Mouse (Mus musculus) limb, embryonic 15.5 days (tissue): ENCODE data around the gene Dolpp1. TPM values are rescaled to one million over a fixed set of nuclear protein-coding genes. Genes with fewer than 3 reads are reported as not detected.
A peak's percentile ranks its signal among the peaks of the same experiment; 100 is the strongest.

Source experiments
- ATAC-seq: fragments of 200-750 bp; cut with Nextera tagmentation; 2 replicates; pipeline ENCODE4 v1.8.0; 2017; ENCODE audit warnings: low read depth, moderate TSS enrichment; ENCODE audit not compliant: insufficient number of reproducible peaks, low FRiP score, low TSS enrichment
- H3K27ac ChIP-seq: fragments of 300-500 bp; sonication (generic); 2 replicates; pipeline ENCODE4 v1.5.1; 2015; ENCODE audit warnings: moderate library complexity, mild to moderate bottlenecking, inconsistent platforms
- H3K27me3 ChIP-seq: fragments of 300-500 bp; sonication (generic); 2 replicates; pipeline ENCODE4 v1.6.1; 2015; ENCODE audit warnings: inconsistent platforms
- H3K36me3 ChIP-seq: fragments of 300-500 bp; sonication (generic); 2 replicates; pipeline ENCODE4 v1.6.1; 2015; ENCODE audit warnings: inconsistent platforms
- H3K4me1 ChIP-seq: fragments of 300-500 bp; sonication (generic); 2 replicates; pipeline ENCODE4 v1.6.1; 2015; ENCODE audit warnings: inconsistent platforms
- H3K4me2 ChIP-seq: fragments of 300-500 bp; sonication (generic); 2 replicates; pipeline ENCODE4 v1.6.1; 2015; ENCODE audit warnings: mild to moderate bottlenecking, inconsistent platforms
- H3K4me3 ChIP-seq: fragments of 300-500 bp; sonication (generic); 2 replicates; pipeline ENCODE4 v1.5.1; 2015; ENCODE audit warnings: mild to moderate bottlenecking, inconsistent platforms
- H3K9ac ChIP-seq: fragments of 300-500 bp; sonication (generic); 2 replicates; pipeline ENCODE4 v1.6.1; 2015; ENCODE audit warnings: inconsistent platforms
- H3K9me3 ChIP-seq: fragments of 300-500 bp; sonication (generic); 2 replicates; pipeline ENCODE4 v1.6.1; 2016; ENCODE audit warnings: inconsistent platforms
- WGBS: fragments of 180-500 bp; shearing (Covaris S2); methylation state at CpG from one replicate; pipeline ENCODE4 v1.1.7; 2015; 5-methylcytosine and 5-hydroxymethylcytosine counted together
- polyA plus RNA-seq: library from polyadenylated mRNA; unstranded; fragments of >200 nt; fragmentation: Nextera tagmentation; extraction: Ambion mirVana; gene quantifications from 2 replicates; pipeline ENCODE4 v1.2.1, GENCODE M21; 2015

Dolpp1 gene
- polyA plus RNA-seq, result 35.5 and 35.8 TPM in 2 replicates

DNA sequence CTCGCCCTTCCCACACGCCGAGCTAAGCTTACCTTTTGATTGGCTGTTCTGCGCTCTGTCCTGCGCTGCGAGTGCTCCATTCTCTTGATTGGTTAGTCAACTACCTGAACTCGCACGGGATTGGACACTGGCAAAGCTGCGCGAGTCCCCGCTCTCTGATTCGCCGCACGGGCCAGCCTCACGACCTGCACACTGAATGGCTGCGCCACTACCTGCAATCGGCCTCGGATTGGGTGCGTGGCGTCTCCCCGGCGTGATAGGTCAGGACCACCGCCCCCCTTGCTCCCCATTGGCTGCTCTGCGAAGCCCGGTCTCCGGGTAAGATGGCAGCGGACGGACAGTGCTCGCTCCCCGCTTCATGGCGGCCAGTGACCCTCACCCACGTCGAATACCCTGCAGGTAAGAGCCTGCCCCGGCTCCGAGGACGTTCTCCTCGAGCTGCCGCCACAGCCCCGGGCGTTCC is at the start of gene Dolpp1:
Gene Dolpp1 (plus strand): TSS at position 141 of the 463 bp plus-strand sequence.
- H3K9ac ChIP-seq, result peak within 1 kb of the TSS; percentile 67
- H3K27me3 ChIP-seq, result no peaks in the 10 kb centered on the region
- peaks cover 14% of the 10 kb centered on the region for H3K36me3 ChIP-seq
- peak within 1 kb of the TSS; percentile 91 for H3K27ac ChIP-seq
- ATAC-seq, result peak; percentile 97
- H3K4me3 ChIP-seq, result peak within 1 kb of the TSS; percentile 84
- H3K4me1 ChIP-seq, result peaks cover 27% of the 10 kb centered on the region
- H3K4me2 ChIP-seq, result peak within 1 kb of the TSS; percentile 95
- WGBS, result under 1% methylated on average over 40 of the region's 40 CpGs
- no peaks in the 10 kb centered on the region for H3K9me3 ChIP-seq

DNA sequence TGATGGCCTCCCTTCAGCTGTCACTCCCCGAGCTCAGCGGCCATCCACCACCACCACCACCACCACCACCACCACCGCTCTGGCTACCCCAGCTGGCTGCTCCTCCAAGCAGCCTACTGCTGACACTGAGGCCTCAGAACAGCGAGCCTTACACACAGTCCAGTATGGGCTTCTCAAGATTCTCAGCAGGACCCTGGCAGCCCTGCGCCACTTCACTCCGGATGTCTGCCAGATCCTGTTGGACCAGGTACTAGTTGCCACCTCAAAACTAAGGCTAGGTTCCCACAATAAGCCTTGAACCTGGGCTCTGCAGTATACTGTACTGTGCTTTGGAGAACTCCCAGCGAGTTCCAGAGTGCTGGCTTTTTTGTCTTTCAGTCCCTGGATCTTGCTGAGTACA is 49.5 kb upstream of the Dolpp1 start:
- no peak for ATAC-seq
- Histone ChIP-seq H3K36me3 (peaks cover 95% of the 10 kb centered on the region), H3K4me2 (no peak overlapping the region), H3K4me1 (no peaks in the 10 kb centered on the region), H3K27me3 (no peaks in the 10 kb centered on the region), H3K9ac (no peak overlapping the region), H3K4me3 (no peak overlapping the region), H3K9me3 (no peaks in the 10 kb centered on the region), H3K27ac (no peak overlapping the region)
- WGBS, result 92% methylated on average over 7 of the region's 7 CpGs

GRCm38 (mm10) chr2:30343601-30344137 is 48.4 kb upstream of the Dolpp1 start:
- no peak overlapping the region for H3K4me2 ChIP-seq
- WGBS, result 74% methylated on average over 14 of the region's 14 CpGs
- H3K9ac ChIP-seq, result no peak overlapping the region
- no peaks in the 10 kb centered on the region for H3K9me3 ChIP-seq
- no peak for ATAC-seq
- H3K27me3 ChIP-seq, result no peaks in the 10 kb centered on the region
- no peaks in the 10 kb centered on the region for H3K4me1 ChIP-seq
- peaks cover 98% of the 10 kb centered on the region for H3K36me3 ChIP-seq
- peak overlapping the region; percentile 30; the same call in 1 of the 2 replicates for H3K27ac ChIP-seq
- no peak overlapping the region for H3K4me3 ChIP-seq

GRCm38 (mm10) chr2:30345971-30346676 is 45.9 kb upstream of the Dolpp1 start:
- H3K27ac ChIP-seq, result no peak overlapping the region
- no peaks in the 10 kb centered on the region for H3K4me1 ChIP-seq
- H3K4me3 ChIP-seq, result no peak overlapping the region
- H3K36me3 ChIP-seq, result peaks cover 97% of the 10 kb centered on the region
- no peaks in the 10 kb centered on the region for H3K27me3 ChIP-seq
- no peak for ATAC-seq
- WGBS, result 89% methylated on average over 7 of the region's 7 CpGs
- no peaks in the 10 kb centered on the region for H3K9me3 ChIP-seq
- H3K4me2 ChIP-seq, result no peak overlapping the region
- no peak overlapping the region for H3K9ac ChIP-seq

DNA sequence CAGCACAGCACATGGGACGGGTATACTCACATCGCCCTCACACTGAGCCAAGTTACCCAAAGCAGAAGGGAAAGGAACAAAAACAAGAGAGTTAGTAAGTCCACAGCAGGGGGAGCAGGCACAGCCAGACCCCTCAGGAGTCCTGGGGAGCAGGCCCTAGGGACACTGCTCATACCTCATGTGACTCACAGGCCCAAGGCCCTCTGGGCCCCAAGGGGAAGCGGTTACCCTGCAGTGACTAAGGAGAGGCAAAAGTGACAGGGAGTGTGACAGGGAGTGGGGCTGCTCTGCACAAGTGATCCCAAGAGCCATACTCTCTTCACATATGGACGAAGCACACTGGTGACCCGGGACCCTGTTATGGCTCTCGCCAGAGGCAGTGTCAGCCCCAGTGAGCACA is 42.9 kb upstream of the Dolpp1 start:
- H3K9me3 ChIP-seq, result no peaks in the 10 kb centered on the region
- no peaks in the 10 kb centered on the region for H3K27me3 ChIP-seq
- H3K9ac ChIP-seq, result no peak overlapping the region
- WGBS, result 86% methylated on average over 6 of the region's 6 CpGs
- H3K4me2 ChIP-seq, result no peak overlapping the region
- H3K4me3 ChIP-seq, result no peak overlapping the region
- ATAC-seq, result no peak
- H3K36me3 ChIP-seq, result peaks cover 87% of the 10 kb centered on the region
- no peak overlapping the region for H3K27ac ChIP-seq
- H3K4me1 ChIP-seq, result no peaks in the 10 kb centered on the region

DNA sequence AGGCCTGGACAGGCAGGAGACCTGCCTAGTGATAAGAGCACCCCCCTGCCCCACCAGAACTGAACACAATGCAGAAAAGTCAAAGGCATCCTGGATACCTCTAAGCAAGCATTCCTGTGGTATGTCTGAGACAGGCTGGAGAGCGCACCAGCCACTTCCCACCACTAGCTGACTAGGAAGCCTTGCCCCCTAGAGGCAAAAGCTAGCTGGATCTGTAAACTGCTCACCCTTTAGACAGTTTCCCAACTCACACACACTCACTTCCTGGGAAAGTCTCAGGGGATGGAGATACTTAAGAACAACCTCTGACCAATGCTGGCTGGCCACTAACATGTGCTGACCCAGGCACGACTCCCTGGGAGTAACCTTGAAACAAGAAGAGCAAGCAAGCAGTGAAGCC is 40.9 kb upstream of the Dolpp1 start:
- Histone ChIP-seq H3K36me3 (peaks cover 76% of the 10 kb centered on the region), H3K4me3 (no peak overlapping the region), H3K9me3 (no peaks in the 10 kb centered on the region), H3K27me3 (no peaks in the 10 kb centered on the region), H3K4me2 (no peak overlapping the region), H3K4me1 (peaks cover 4% of the 10 kb centered on the region; the same call in 1 of the 2 replicates), H3K9ac (no peak overlapping the region), H3K27ac (no peak overlapping the region)
- ATAC-seq, result no peak
- WGBS, result 73% methylated on average over 2 of the region's 2 CpGs

GRCm38 (mm10) chr2:30355861-30356260 is 36.2 kb upstream of the Dolpp1 start:
- H3K9ac ChIP-seq, result no peak overlapping the region

DNA sequence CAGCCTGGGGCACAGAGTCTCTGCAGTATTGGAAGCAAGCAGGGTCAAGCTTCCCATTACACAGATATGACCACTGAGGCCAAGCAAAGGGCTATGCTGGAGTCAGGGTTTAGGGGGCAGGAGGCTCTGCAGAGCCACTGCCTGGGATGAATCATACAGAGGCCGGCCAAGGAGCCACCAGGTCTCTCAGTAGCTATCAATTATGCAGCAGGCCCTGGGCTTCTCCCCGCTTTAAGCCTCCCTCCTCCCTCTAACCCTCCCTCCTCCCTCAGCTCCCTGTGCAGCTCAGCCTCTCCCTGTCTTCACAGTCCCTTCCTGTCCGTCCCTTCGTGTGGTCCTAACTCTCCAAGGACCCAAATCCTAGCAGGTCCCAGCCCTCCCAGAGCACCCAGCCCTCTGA is 35.8 kb upstream of the Dolpp1 start:
- Histone ChIP-seq H3K27ac (no peak overlapping the region; the same call in 1 of the 2 replicates), H3K4me1 (peaks cover 31% of the 10 kb centered on the region), H3K4me3 (no peak overlapping the region), H3K9ac (no peak overlapping the region), H3K9me3 (no peaks in the 10 kb centered on the region), H3K27me3 (no peaks in the 10 kb centered on the region), H3K36me3 (peaks cover 27% of the 10 kb centered on the region), H3K4me2 (no peak overlapping the region)
- 48% methylated on average over 4 of the region's 4 CpGs for WGBS
- ATAC-seq, result no peak

More at GRCm38 (mm10) chr2:30355861-30356260, 36.2 kb upstream of the Dolpp1 start:
- Histone ChIP-seq H3K9me3 (no peaks in the 10 kb centered on the region), H3K4me2 (no peak overlapping the region), H3K27me3 (no peaks in the 10 kb centered on the region), H3K27ac (no peak overlapping the region), H3K4me3 (no peak overlapping the region), H3K36me3 (peaks cover 29% of the 10 kb centered on the region), H3K4me1 (peaks cover 31% of the 10 kb centered on the region)
- WGBS, result 59% methylated on average over 4 of the region's 4 CpGs
- ATAC-seq, result no peak

- H3K36me3 ChIP-seq, result peaks cover 25% of the 10 kb centered on the region
- H3K27me3 ChIP-seq, result no peaks in the 10 kb centered on the region
- H3K9ac ChIP-seq, result no peak overlapping the region
- H3K4me1 ChIP-seq, result peaks cover 31% of the 10 kb centered on the region
- no peak for ATAC-seq
- WGBS, result 64% methylated on average over 9 of the region's 9 CpGs
- no peak overlapping the region for H3K4me3 ChIP-seq
- no peak overlapping the region for H3K27ac ChIP-seq
- H3K4me2 ChIP-seq, result no peak overlapping the region
- no peaks in the 10 kb centered on the region for H3K9me3 ChIP-seq
Measured at GRCm38 (mm10) chr2:30356906-30357305, 35.1 kb upstream of the Dolpp1 start.

DNA sequence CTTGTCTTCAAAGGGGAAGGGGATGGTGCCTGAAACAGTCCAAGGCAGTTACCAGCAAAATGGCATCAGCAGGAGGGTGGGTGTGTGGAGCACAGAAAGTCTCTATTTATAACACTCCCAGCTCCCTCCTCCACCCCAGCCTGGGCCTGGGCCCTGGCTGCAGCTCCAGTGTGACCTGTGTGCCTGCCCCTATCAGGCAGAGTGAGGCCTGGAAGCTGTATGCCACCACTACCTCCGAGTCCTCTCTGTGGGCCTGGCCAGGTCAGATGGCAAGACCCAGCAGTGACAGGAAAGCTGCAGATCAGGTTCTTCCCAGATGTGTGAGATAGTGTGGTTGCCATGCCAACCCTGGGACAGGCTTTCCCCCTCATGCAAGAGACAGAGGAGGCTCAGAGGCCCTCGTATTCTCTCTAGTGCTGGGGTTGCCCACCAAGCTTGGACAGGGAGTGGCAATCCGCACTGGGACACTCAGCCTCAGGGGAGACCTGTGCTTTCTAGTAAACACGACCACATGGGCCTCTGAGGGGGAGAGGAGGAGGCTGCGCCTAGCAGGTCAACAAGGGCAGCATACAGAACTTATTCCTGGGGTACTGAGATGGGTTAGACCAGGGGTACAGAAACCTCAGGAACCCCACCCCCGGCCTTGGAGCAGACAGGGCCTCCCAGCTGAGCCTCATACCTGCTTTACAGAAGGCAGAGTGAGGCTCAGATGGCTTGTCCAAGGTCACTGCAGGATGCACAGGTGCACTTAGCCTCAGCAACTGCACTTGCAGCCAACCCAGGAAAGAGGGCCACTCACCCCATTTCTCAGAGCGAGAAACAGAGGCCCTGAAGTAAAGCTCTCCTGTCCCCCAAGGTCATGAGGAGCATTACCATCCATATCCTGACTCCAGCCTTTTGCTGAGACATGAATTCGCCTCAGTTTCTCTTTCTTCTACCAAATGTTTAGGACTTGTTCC is 34.2 kb upstream of the Dolpp1 start:
- H3K4me3 ChIP-seq, result peak overlapping the region; percentile 79
- H3K36me3 ChIP-seq, result peaks cover 20% of the 10 kb centered on the region
- 49% methylated on average over 8 of the region's 8 CpGs for WGBS
- peaks cover 31% of the 10 kb centered on the region for H3K4me1 ChIP-seq
- H3K4me2 ChIP-seq, result peak overlapping the region; percentile 96
- peak overlapping the region; percentile 81; the same call in 1 of the 2 replicates for H3K27ac ChIP-seq
- H3K27me3 ChIP-seq, result no peaks in the 10 kb centered on the region
- no peaks in the 10 kb centered on the region for H3K9me3 ChIP-seq
- ATAC-seq, result no peak
- 0 out of 2 replicates have a peak overlapping the region, but pooled peaks have one; percentile 75 for H3K9ac ChIP-seq

DNA sequence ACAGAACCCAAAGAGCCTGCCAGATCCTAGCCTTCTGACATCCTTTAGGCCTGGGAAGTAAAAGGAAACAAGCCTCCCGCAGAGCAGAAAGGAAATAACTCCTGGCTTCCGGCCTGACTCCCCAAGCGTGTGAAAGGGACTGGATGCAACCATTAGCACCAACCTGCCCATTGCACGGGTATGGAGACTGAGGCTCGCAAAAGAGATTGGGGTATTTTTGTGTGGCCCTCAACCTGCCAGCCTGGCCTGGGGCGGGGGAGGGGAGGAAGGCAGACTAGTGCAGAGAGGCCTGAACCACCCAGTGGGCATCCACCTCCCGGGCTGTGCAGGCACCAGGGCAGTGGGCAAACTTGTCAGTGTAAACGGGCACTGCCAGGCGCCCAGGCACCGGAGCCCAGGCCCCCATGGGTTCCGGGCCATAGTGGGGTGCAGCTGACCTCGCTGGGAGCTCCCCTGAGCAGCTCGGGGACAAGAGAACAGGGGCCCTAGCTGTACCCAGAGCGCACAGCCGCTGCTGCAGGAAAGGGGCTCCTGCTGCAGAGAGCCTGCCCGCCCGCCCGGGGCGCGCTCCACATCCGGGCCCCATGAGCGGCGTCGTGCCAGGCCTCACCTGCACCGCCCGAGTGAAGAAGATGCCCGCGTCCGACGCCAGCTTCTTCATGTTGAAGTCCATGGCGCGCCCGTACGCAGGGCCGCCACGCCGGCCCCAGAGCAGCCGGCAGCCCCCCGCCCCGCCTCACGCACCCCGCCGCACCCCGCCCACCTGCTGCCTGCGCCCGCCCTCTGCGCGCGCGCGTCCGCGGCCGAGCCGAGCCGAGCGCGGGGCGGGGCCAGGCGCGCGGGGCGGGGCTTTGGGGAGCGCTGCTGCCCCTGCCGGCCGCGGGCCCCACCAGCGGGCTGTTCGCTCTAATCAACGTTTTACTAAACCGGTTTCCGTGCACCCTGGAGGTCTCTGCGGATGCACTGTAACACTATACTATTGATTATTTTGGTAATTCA is 33.2 kb upstream of the Dolpp1 start, which contains the start of gene Sh3glb2:
Gene Sh3glb2 (minus strand): TSS at position 805 of the 999 bp plus-strand sequence.
- Histone ChIP-seq H3K36me3 (peaks cover 10% of the 10 kb centered on the region), H3K9me3 (no peaks in the 10 kb centered on the region), H3K4me1 (peaks cover 31% of the 10 kb centered on the region), H3K4me3 (peak within 1 kb of the TSS; percentile 79), H3K4me2 (peak within 1 kb of the TSS; percentile 96), H3K9ac (peak within 1 kb of the TSS; percentile 75), H3K27ac (peak within 1 kb of the TSS; percentile 81), H3K27me3 (no peaks in the 10 kb centered on the region)
- peak; percentile 53 for ATAC-seq
- 2% methylated on average over 57 of the region's 73 CpGs for WGBS
